Mouse (Mus musculus): ENCODE data around the gene Olfr1423.
"Not testable (repeated sequence)": the region's sequence is repeated elsewhere in the genome, so short reads cannot be mapped to it uniquely, and the experiment has no call there.

Olfr1423 gene
- long read RNA-seq, experiment 1: 0 reads
- long read RNA-seq, experiment 2: 0 reads

- intact Hi-C loops (cut with DNase I): no loop called here
These were observed at the start of gene Olfr1423 for GRCm38 (mm10) chr19:12041217-12041616. Olfr1423 (minus strand) TSS chr19:12041317.

GRCm38 (mm10) chr19:12077631-12078030 is 36.5 kb upstream of the Olfr1423 start, which contains the start of gene Olfr1425:
Olfr1425 (minus strand) TSS chr19:12077731.
- intact Hi-C loops (cut with DNase I): not testable (repeated sequence)

GRCm38 (mm10) chr19:12069546-12069945 is 28.4 kb upstream of the Olfr1423 start:
- intact Hi-C loops (cut with DNase I): not testable (repeated sequence)

DNA sequence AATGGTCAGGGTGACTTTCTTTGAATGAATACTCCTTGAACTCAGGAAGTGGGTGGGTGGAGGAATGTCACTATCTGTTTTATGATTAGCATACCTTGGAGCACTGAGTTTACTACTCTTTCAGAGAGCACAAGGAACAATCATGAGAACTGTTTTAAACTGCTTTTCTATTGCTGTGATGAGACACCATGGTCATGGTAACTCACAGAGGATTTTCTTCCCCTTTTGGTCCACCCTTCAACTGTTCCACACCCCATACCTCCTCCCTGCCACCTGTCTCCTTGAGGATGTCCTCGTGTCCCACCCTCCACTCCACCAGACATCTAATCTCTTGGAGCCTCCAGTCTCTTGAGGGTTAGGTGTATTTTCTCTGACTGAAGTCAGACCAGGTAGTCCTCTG is 26.7 kb upstream of the Olfr1423 start:
- intact Hi-C loops (cut with DNase I): not testable (repeated sequence)

DNA sequence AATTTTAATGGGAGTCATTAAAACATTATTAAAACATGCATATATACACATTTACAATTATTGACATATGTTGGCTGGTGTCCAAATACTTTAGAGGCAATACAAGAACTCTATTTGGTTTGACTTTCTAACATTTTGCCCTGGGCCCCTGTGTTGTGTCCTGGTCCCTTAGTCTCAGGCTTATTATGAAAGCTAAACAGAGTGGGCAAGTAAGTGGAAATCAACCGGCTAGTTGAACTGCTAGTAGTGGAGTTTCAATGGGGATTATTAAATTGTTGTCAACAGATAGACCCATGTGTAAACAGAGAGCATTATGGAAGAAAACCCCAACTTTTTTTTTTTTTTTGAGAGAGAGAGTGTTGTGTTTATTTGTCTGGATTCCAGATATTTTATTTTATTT is 21.5 kb upstream of the Olfr1423 start, which contains the start of gene Olfr1424:
Olfr1424 (minus strand) TSS at position 101 of the 400 bp plus-strand sequence.
- intact Hi-C loops (cut with DNase I): not testable (repeated sequence)

DNA sequence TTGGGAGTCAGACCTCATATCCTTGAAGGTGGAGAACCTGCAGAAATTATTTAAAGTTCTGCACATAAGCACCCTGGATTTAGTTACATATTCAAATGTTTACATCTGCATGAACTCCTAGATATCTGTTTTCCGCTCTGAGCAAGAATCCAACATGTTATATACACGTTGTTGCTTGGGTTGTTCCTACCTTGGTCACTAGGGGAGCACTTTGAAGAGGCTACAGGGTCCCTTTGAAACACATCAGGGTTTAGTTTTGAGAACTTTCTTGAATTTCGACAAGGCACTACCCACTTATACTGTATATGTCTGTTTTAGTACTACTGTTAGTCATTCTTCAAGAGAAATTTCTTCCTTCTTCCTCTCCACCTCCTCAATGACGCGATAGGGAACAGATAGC is 2.0 kb upstream of the Olfr1423 start:
- intact Hi-C loops (cut with DNase I): no loop called here

DNA sequence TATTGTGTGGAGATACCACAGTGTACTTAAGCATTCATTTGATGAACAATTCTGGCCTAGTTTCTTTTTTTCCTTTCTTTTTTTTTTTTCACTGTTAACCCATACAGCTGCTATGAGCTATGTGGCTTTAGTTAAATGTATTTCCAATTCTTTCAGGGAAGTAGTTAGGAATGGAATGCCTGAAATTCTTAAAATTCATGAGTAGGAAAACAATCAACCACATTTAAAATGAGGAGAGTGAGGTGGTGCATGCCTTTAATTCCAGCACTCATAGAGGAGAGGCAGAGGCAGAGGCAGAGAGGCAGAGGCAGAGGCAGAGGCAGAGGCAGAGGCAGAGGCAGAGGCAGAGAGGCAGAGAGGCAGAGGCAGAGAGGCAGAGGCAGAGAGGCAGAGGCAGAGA is 3.4 kb downstream of the Olfr1423 start:
- intact Hi-C loops (cut with DNase I): no loop called here

- intact Hi-C loops (cut with DNase I): no loop called here
These were observed 14.5 kb downstream of the Olfr1423 start for GRCm38 (mm10) chr19:12026606-12027005.

DNA sequence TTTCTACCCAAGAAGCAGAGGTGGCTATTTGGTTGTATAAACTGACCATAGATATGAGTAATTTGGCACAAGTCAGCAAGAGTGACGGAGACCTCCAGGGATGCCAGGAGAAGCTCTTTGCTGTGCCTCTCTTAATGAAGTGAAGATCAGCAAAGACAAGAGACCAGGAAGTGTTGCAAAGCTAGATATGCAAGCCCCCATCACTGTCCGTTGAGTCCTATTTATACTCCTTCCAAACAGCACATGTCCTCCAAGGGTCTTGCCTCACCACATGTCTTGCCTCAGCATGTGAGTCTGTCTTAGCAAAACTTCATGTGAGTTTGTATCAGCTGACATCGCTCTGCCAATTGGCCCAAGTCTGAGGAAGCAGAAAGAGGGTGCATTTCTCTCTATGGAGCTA is 15.8 kb downstream of the Olfr1423 start:
- intact Hi-C loops (cut with DNase I): no loop called here

DNA sequence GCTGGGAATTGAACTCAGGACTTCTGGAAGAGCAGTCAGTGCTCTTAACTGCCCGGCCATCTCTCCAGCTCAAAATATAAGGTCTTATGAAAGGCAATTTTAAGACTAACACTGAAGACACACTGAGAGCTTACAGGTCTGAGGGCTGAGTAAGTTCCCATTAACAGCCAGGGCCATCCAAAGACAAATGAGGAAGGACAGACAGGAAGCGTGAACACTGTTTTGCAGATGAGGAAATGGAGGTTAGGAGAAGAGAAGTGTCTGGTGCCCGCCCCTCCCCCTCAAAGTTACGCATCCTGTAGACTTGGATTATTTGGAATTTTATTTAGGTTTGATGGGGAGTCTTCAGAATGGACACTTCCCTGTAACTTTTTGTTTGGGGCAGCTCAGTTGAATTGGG is 17.0 kb downstream of the Olfr1423 start:
- intact Hi-C loops (cut with DNase I): no loop called here

DNA sequence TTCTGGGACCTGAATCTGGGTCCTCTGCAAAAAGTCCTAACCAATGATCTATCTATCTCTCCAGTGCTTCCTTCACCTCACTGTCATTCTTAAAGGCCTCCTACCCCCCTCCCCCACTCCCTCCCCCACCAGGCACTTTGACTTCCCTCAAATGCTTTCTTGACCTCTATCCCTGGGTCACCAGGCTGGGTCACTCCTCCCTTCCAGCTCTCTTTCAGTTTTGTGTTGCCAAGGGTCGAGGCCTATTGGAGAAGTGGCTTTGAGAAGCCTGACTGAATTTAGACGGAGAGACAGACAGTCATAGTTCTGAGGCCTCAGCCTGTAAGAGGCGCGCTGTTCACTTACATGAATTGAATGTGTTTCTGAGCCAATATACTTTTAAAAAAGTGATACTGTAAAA is 24.9 kb downstream of the Olfr1423 start:
- intact Hi-C loops (cut with DNase I): no loop called here

DNA sequence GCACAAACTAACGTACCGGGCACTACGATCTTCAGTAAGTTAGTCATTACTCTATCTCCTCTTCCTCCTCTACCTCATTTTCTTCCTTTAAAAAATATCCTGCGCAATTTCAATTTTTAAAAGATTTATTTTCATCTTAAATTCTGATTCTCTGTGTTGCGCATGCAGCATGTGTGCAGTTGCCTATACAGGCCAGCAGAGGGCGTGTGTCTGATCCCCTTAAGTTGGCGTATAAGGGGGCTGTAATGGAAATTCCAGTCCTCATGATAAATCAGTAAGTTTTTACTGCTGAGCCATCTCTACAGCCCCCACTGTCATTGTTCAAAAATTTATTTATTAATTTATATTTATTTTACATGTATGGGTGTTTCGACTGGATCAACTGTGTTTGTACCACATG is 25.4 kb downstream of the Olfr1423 start:
- intact Hi-C loops (cut with DNase I): no loop called here

DNA sequence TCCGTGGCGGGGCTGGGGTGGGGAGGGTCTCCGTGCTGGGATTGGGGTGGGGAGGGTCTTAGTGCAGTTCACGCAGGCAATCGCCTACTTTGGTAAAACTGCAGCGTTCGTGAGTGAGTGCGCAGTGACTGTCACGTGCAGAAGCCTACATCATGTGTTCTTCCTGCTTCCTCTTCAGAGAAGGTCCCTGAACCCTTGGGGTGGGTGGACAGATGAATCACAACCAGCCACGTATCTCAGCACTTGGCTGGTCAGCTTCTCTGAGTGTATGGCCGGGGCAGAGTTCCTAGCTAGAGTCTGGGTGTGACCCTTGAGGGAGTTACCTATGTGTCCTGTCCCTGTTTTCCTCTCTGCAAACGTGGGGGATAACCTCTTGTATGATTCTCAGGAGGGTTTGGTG is 27.9 kb downstream of the Olfr1423 start:
- intact Hi-C loops (cut with DNase I): loop anchor here (5.0 kb wide), 1 partner anchor 101 kb away; the partner anchor contains the start of gene Patl1

- intact Hi-C loops (cut with DNase I): loop anchor here (5.0 kb wide), 1 partner anchor 100 kb away; the partner anchor contains the start of gene Patl1
These were observed 28.5 kb downstream of the Olfr1423 start for GRCm38 (mm10) chr19:12012615-12013014.

- intact Hi-C loops (cut with DNase I): loop anchor here (5.0 kb wide), 1 partner anchor 100 kb away; the partner anchor contains the start of gene Patl1
These were observed 29.3 kb downstream of the Olfr1423 start for GRCm38 (mm10) chr19:12011560-12012556.

DNA sequence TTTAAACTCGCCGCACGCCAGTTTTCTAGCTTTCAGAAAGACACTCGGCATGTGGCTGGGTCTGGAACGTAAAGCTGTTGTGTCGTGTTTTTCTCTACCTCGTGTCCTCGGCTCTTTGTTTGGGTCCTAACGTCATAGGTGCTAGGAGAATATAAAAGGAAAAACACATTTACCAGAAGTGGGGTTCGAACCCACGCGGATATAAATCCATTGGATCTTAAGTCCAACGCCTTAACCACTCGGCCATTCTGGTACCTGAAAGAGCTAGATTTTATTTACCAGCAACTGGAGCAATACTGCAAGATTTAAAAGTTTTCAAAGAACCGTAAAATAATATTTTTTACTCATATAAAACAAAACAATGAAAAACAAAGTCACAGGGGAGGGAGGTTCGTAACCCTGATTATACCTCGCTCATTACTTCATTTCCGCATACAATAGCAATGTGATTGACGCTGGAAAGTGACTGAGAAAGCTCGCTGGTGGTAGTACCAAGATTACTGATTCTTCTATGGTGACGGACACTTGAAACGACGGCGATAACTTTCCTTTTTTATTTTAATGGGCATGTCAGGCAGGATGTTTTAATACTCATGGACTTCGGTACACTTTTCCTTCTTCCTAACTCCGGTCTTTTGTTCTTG is 30.1 kb downstream of the Olfr1423 start:
- intact Hi-C loops (cut with DNase I): loop anchor here (5.0 kb wide), 1 partner anchor 99 kb away; the partner anchor contains the start of gene Patl1

GRCm38 (mm10) chr19:12010281-12010771 is 30.8 kb downstream of the Olfr1423 start:
- intact Hi-C loops (cut with DNase I): loop anchor here (5.0 kb wide), 1 partner anchor 98 kb away; the partner anchor contains the start of gene Patl1

DNA sequence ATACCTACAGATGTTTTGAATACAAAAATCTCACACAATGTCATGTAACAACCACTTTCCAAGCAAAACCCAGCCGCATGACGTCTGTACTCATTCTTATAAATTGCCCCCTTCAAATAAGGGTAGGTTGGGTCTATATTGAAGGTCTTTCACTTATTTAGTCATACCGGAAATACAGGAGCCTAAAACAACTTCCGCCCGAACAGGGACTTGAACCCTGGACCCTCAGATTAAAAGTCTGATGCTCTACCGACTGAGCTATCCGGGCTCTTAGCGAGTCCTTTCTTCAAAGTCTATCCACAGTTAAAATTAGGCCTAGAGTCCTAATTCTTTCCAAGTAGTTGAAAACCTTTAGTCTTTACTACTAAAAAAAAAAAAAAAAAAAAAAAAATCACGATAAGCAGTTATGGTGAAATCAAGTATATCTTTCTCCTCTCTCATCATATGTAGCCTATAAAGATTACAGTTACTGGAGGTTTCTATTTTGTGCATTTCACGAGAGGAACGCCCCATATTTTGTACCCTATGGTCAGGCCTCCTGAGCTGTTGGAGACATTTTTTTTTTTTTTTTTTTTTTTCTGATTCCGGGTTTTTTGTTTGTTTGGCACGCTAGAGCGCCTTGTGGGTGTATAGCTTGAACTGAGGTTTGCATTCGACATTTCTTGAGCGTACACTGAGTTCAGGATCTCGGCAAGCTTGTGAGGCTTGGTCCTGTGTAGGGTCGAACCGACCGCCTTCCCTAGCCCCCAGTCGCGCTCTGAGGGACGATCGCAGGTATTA is 31.4 kb downstream of the Olfr1423 start:
- intact Hi-C loops (cut with DNase I): loop anchor here (5.0 kb wide), 3 partner anchors 42 to 232 kb away; partner anchors contain the start of genes Osbp and Patl1

DNA sequence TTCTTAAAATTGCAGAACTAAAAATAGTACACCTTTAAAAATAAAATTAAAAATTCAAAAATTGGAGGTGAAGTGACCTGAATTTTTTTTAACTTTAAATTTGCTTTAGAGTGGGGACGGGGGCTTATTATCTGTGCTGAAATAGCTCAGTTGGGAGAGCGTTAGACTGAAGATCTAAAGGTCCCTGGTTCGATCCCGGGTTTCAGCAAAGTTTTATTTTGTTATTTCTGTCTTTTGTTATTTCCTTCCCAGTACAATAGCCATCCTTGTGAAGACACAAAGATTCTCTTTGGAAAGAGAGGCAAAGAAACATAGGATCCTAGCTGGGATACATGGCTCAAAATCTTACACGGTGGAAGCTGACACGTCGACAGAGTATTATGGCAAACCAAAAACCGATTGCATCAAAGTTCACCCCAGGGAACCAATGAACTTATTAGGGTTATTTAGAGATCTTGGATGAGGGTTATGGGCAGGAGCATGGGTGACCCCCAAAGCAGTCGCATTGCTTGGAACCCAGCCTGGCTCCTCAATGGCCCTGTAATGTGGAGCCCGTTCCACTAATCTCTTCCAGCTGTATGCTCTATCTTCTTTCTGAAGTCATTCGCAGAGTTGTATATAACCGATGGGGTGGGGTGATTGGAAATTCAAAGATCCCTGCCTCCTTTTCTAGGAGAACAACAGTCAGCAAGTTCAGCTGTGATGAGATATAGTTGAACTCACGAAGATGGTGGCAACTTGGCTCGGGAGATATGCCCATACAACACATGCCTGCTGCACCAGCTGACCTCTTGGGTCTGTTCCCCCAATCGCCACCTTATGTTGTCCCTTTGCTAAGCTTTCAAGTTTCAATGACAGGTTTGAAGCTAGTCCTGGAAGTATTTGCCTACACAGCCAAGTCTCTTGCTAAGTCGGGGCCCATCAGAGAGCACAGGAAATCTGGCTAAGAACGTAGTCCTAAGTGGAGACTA is 32.4 kb downstream of the Olfr1423 start:
- intact Hi-C loops (cut with DNase I): loop anchor here (5.0 kb wide), 2 partner anchors 41 to 231 kb away; partner anchors contain the start of gene Osbp
